Mouse (Mus musculus) adrenal gland, postnatal 14 days (tissue): ENCODE data around the gene Vmn2r58. TPM values are rescaled to one million over a fixed set of nuclear protein-coding genes. Genes with fewer than 3 reads are reported as not detected.
"Not testable (repeated sequence)": the region's sequence is repeated elsewhere in the genome, so short reads cannot be mapped to it uniquely, and the experiment has no call there.

ENCODE experiments used
- DNase-seq: peaks from one replicate; pipeline ENCODE4 v3.0.0; 2021; ENCODE audit warnings: mixed read lengths
- long read RNA-seq, 2 experiments: library from polyadenylated mRNA; stranded (forward); transcript quantifications; one replicate each; pipeline ENCODE4 v2.0.0; 2021
- total RNA-seq: library from RNA; stranded (reverse); gene quantifications from 2 replicates; pipeline ENCODE4 v1.2.3, GENCODE M21; 2021

Gene Vmn2r58
- total RNA-seq = not detected in 2 replicates
- long read RNA-seq, experiment 1 = 0 reads
- long read RNA-seq, experiment 2 = 0 reads

GRCm38 (mm10) chr7:41872612-41873011 is at the start of gene Vmn2r58:
Vmn2r58 (minus strand) TSS chr7:41872712.
- not testable (repeated sequence) for DNase-seq

Other genes starting within 250 kb of the Vmn2r58 start
- gene Zfp788, start 239.5 kb downstream of the Vmn2r58 start, total RNA-seq = 10.9 and 13.6 TPM in 2 replicates
- gene Vmn2r59, start 186.3 kb upstream of the Vmn2r58 start, total RNA-seq = not detected in 2 replicates
- gene Vmn2r60, start 235.1 kb upstream of the Vmn2r58 start, total RNA-seq = not detected in 2 replicates